Mouse (Mus musculus): ENCODE data around the gene Rasl11b.

The Rasl11b gene

DNA sequence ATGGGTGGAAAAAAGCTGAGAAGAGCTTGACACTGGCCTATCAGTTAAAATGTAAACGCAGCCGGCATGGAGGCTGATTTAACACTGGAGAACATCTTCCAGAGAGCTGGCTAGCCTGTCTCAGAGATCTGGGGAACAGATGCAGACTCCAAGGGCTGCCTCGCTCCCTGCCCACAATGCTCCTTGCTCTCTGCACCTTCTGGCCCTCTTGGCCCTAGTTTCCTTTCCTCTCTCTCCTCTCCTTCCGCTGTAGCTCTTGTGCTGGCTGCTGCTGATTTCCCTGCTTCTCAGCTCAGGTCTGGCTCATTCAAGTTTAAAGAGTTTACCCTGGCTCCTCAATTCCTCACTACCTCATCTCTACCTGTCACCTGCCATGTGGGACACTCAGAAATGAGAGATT is 14.6 kb downstream of the Rasl11b start:
- no peak for DNase-seq (ENCODE audit: low spot score)

DNA sequence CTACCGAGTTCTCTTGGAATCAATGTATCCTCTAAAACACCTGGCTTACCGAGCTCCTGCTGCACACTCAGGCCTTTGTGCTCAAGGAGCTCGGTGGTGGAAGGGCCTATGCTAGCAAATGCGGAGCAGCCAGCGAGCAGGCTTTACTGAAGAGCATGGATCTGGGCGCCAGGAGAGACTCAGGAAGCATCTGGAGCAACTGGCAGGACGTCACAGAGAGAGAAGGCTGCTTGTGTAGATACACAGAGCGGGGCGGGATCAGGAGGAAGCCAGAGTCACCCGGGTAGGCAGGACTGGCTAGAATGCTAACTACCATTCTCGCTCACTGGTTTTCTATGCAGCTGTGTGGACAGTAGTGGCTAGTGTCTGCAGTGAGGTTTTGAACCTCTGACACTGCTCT is 16.3 kb downstream of the Rasl11b start:
- DNase-seq (ENCODE audit: low spot score) = no peak

DNA sequence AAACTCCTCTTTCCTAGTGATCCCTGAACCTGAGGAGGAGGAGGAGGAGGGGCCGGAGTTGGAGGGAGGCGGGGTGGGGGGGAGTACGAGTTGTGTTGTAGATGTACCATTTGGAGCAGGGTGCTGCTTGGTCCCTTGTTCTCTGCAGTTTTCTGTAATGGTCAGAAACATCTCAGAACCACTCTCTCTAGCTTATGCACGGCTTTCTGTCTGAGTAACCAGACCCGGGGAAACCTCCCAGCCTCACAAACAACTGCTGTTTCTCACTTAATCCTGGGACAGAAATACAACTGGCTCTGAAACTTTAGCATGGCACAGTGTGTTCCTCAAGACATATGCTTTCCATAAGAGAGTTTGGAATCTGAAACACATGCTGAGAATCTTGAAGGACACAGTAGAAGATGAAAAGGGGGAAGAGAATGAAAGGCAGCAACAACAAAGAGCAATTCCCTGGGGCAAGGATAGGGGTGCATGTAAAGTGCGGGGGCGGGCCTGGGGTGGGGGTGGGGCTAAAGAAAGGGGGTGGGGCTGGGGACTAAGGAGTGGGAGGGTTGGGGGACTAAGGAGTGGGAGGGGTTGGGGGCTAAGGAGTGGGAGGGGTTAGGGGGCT is 19.5 kb downstream of the Rasl11b start:
- no peak for DNase-seq (ENCODE audit: low spot score)

DNA sequence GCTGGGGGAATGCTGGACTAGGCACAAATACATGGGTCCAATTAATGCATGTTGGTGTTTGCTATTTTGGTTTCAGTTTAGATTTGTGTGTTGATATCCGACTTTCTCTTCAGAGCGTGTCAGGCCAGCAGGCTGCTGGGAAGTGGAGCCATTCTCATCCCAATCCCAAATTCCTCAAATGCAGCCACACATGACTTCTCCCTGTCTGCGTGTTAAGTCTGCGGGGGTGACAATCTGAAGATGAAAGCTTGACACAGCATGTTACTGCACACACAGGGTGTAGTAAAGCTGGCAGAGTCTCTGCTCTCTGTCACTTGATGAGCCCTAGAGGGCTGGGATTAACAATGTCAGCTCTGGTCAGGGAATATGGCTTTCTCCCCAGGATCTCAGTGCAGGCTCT is 20.0 kb downstream of the Rasl11b start:
- DNase-seq (ENCODE audit: low spot score) = no peak

- DNase-seq (ENCODE audit: low spot score) = no peak
Measured at GRCm38 (mm10) chr5:74218524-74218923, 23.4 kb downstream of the Rasl11b start.

DNA sequence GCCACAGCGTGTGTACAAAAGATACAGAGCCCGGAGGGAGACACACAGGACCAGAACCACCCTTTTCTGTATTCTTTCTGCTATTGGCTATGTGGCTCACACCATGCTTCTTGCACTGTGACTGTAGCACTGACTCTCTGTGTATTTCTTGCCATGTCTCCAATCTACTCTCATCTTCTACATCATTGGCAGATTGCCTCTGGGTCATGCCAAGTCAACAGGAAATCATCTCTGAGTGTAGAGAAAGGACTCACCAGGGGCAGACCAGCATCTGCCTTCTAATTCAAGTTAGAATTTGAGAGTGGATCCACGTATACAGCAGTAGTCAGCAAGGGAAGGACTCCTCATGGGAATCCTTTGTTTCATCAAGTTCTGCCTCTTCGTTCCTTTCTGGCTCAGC is 27.5 kb downstream of the Rasl11b start:
- DNase-seq (ENCODE audit: low spot score) = no peak

DNA sequence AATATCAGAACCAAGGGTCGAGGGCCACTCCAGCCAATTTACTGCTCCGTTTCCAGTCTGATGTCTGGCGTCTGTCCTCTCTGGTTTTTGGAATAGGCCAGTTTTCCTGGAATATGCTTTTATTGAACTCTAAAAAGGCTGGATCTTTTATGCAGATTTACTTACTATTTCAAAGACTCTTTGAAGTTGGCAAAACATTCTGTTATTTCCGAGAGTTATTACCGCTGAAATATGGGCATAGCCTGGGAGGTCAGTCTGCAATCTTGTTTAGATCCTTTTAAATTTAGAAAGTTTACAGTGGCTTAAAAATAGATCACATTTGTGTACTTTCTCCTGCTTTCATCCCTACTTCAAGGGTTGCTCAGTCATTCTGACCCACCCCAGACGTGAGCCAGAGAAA is 29.4 kb downstream of the Rasl11b start:
- no peak for DNase-seq (ENCODE audit: low spot score)

GRCm38 (mm10) chr5:74226183-74226582 is 31.1 kb downstream of the Rasl11b start:
- DNase-seq (ENCODE audit: low spot score) = no peak

DNA sequence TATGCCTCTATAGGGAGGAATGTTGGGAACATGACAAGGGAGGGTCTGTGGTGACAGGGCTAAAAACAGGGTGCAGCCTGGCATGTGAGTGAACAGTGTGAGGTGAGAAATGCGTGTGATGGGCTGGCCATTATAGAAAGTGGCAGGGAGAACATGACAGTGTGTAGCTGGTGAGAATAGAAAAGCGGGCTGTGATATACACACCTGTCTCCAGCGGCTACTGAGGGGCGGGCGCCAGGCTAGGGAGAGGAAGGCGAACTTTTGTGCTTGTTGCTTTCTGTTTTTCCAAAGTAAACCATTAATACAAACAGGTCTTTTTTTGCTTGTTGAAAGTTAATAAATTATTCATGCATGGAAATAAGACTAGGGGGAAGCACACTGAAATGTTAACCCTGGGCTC is 32.3 kb downstream of the Rasl11b start:
- no peak for DNase-seq (ENCODE audit: low spot score)

DNA sequence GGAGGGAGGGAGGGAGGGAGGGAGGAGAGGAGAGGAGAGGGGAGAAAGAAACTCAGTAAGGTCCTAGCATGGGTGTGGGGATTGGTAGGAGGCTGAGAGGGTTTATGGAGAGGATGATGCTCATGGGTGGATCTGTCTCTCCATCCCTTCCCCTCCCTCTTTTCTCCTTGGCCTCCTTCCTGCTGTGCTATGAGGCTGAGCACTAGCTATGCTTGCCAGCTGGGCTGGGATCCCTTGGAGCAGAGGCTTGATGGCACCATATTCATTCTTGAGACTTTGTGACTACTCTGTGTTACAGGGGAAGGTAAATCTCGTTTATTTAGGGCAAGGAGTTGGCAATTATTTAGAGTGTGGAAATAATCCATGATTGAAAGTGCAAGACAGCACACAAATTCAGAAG is 33.9 kb downstream of the Rasl11b start:
- DNase-seq (ENCODE audit: low spot score) = no peak

DNA sequence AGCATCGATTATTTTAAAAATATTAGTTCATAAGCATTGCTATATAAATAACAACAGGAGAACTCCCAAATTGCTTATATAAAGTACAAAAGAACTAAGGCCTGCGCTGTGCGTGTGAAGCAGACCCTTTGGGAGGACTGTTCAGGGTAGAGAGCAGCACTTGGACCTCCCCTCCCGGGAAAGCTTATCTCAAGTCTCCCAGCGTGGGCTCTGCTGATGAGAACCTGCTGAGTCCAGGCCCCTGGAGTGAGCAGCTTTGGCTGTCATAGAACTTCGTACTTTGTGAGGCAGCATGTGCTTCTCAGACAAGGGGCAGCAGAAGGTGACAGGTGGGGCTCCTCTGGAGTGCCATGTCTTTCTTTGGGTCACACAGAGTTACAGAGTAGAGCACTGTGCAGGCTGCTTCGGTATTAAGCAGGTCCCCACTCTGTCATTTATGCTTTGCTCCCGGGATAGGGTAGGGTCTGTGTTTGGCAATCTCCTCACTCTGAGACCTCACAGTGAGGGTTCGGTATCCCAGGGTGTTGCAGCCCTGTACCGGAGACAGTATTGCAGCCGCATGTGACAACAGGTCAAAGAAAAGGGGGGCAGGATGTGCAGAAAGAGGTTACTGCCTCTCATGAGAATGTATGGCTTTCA is 34.8 kb downstream of the Rasl11b start:
- no peak for DNase-seq (ENCODE audit: low spot score)

DNA sequence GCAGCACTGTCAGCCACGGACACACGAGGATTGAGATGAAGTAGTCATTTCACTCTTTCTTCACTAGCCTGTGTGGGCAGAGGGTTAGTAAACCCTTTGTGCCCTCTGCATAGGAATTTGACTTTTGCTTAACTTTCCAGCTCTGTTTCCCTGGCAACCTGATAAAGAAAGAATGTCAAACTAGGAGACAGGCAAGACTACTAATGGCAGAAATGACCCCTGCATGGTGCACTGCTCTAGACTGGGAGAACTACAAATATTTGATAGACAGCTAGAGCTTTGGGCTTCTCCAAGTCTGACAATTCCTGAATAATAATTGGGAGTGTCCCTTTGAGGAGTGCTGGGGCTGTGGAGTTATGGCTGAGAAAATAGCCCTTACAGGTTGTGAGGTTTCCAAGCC is 35.4 kb downstream of the Rasl11b start:
- no peak for DNase-seq (ENCODE audit: low spot score)

DNA sequence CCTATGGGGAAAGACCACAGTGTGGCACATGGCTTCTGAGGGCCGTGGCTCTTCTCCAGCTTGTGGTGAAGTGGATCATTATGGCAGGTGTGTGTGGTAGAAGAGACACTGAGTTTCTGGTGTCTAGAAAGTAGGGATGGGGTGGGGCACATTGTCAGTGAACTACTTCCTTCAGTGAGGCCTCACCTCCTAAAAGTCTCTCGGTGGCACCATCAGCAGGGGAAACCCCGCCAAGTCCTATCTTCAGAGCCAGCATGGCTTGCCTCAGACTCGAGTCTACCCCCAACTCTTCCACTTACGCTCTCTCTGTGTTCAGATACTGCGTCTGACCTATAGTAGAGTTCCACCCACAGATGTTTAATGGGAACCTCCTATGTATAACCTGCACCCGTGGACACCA is 38.7 kb downstream of the Rasl11b start:
- DNase-seq (ENCODE audit: low spot score) = no peak

DNA sequence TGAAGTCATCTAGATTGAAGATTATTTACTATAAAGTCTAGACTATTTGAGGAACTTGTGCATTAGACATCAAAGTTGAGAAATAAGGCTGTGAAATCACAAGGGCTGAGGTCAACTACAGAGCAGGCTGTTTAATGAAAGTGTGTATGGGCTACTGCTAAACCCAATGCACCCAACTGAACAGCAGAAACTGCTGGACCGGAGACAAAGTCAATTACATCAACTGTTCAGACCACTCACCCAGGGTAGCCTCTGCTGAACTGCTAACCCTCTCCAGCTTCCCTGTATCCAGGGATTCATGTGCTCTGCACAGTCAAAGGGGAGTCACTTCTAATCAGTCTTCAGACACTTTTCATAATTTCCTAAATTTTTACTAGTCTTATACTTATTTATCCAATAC is 44.3 kb downstream of the Rasl11b start:
- no peak for DNase-seq (ENCODE audit: low spot score)

DNA sequence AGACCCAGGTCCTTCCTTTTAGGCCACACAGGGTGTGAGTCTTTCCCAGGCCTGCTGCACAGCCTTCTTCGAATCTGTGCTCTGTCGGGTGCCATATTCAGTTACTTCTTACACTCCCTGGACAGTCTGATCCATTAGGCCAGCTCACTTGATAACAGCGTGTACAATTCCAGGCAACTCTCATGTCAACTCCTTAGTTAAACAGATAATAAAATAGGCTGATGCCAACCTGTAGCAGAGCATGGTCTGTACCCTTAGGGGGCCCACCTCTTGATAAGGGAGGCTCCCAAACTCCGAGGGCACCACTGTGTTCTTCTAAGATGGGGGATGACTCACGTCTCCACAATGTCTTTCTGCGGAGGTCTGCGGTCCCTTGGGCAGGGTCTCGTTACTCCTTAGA is 45.2 kb downstream of the Rasl11b start:
- no peak for DNase-seq (ENCODE audit: low spot score)

DNA sequence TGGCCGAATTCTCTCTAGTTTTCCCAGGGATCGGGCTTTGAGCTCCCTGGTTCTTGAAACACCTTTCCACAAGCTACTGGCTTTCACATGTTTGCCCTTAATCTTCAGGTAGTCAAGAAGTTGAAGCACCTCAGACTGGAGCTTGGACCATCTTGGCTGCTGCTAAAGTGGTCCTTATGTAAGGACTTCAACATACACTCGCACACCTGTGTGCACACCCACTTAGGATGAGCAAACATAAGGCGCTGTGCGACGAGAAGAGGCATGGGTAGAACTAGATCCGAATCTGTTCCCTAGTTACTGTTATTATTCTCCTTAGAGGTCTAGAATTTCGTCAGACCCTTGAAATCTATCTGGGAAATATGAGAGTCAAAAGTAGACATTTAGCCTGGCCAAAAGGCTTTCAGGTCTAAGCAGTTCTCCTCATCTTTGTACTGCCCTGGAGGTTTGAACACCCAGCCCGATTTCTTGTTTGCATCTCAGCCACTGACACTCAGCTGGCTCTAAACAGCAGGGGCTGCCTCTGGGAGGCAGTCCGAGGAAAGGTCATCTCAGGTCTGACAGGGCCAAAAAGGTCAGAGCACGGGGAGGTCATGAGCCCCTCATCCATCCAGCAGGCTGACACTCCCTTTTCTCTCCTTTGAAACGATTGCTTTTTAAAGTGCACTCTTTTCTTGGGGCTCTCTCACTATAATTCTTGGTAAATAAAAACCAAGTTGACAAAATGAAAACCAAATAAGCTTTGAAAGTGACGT is 46.0 kb downstream of the Rasl11b start:
- DNase-seq (ENCODE audit: low spot score) = peak; percentile 58

GRCm38 (mm10) chr5:74242654-74243053 is 47.6 kb downstream of the Rasl11b start:
- no peak for DNase-seq (ENCODE audit: low spot score)

GRCm38 (mm10) chr5:74244406-74245019 is 49.4 kb downstream of the Rasl11b start:
- DNase-seq (ENCODE audit: low spot score) = peak; percentile 26

GRCm38 (mm10) chr5:74245641-74246145 is 50.6 kb downstream of the Rasl11b start:
- DNase-seq (ENCODE audit: low spot score) = no peak

- no peak for DNase-seq (ENCODE audit: low spot score)
Measured at GRCm38 (mm10) chr5:74246453-74246852, 51.4 kb downstream of the Rasl11b start.

DNA sequence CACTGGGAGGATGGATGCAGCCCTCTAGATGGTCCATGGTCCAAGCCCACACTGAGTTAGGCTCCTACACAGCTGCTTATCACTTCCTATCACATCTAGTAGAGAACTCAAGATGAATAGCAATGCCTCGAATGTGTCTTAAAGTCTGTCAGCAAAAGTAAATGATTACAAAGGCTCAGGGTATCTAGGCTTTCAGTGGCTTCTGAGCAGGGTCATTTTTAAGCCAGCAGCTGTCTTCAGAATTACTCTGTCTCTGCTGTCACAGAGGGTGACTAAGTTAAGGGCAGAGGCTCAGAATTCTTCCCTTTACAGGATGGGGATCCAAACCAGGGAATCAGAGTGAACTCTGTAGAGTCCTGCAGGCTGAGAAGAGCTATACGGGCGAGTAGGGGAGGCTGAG is 51.9 kb downstream of the Rasl11b start:
- no peak for DNase-seq (ENCODE audit: low spot score)

Measured in lung, postnatal 25 days (tissue).